Mouse (Mus musculus) frontal cortex, postnatal 10 days (tissue): Measurements from ENCODE around the gene Gramd1c.

Experiments used
- DNase-seq, 2 experiments: peaks; one replicate each; pipeline ENCODE4 v3.0.0; 2022; ENCODE audit warnings: low spot score in 2 of 2, mixed read lengths in 1 of 2

Gramd1c gene

GRCm38 (mm10) chr16:44018986-44019548 is 44.1 kb downstream of the Gramd1c start:
- DNase-seq: no peak

- DNase-seq: no peak
These were observed 44.8 kb downstream of the Gramd1c start for GRCm38 (mm10) chr16:44018372-44018771.

- DNase-seq: no peak
These were observed 45.4 kb downstream of the Gramd1c start for GRCm38 (mm10) chr16:44017707-44018106.

- DNase-seq: no peak
These were observed 47.0 kb downstream of the Gramd1c start for GRCm38 (mm10) chr16:44016164-44016563.

- DNase-seq: no peak
These were observed 47.6 kb downstream of the Gramd1c start for GRCm38 (mm10) chr16:44015416-44016158.

GRCm38 (mm10) chr16:44011010-44011409 is 52.1 kb downstream of the Gramd1c start:
- DNase-seq: no peak

- no peak for DNase-seq
These were observed 61.1 kb downstream of the Gramd1c start for GRCm38 (mm10) chr16:44002086-44002485.

- DNase-seq: no peak
These were observed 63.6 kb downstream of the Gramd1c start for GRCm38 (mm10) chr16:43999541-43999940.

GRCm38 (mm10) chr16:43999111-43999510 is 64.0 kb downstream of the Gramd1c start:
- DNase-seq: no peak

- DNase-seq: no peak
These were observed 68.5 kb downstream of the Gramd1c start for GRCm38 (mm10) chr16:43994623-43995022.

GRCm38 (mm10) chr16:43986299-43986698 is 76.8 kb downstream of the Gramd1c start:
- no peak for DNase-seq

- no peak for DNase-seq
These were observed 83.0 kb downstream of the Gramd1c start for GRCm38 (mm10) chr16:43980110-43980609.

- peak in 1 of 2 experiments; percentile 36 for DNase-seq
These were observed 83.6 kb downstream of the Gramd1c start, which contains the start of gene Zdhhc23 for GRCm38 (mm10) chr16:43979328-43980109. Gene Zdhhc23, minus strand, starts transcription at chr16:43979791.

GRCm38 (mm10) chr16:43979010-43979327 is 84.2 kb downstream of the Gramd1c start:
- DNase-seq: no peak

- no peak for DNase-seq
These were observed 89.4 kb downstream of the Gramd1c start for GRCm38 (mm10) chr16:43973606-43974220.

GRCm38 (mm10) chr16:43973147-43973546 is 90.0 kb downstream of the Gramd1c start:
- no peak for DNase-seq

- DNase-seq: no peak
These were observed 90.8 kb downstream of the Gramd1c start for GRCm38 (mm10) chr16:43972391-43972790.

- DNase-seq: no peak
These were observed 91.4 kb downstream of the Gramd1c start for GRCm38 (mm10) chr16:43971741-43972140.

- no peak for DNase-seq
These were observed 92.0 kb downstream of the Gramd1c start for GRCm38 (mm10) chr16:43971189-43971588.

- DNase-seq: no peak
These were observed 92.7 kb downstream of the Gramd1c start for GRCm38 (mm10) chr16:43970426-43970825.

GRCm38 (mm10) chr16:43965781-43966389 is 97.3 kb downstream of the Gramd1c start:
- no peak for DNase-seq

GRCm38 (mm10) chr16:43963780-43964179 is 99.4 kb downstream of the Gramd1c start:
- no peak for DNase-seq
